Mouse (Mus musculus) 3134 (cell line): ENCODE measurements around the gene Elp5.

Experiments
- DNase-seq: peaks from one replicate; pipeline ENCODE4 v3.0.0-alpha.2; 2011; ENCODE audit warnings: low spot score; ENCODE audit not compliant: insufficient read length; ENCODE audit errors: extremely low read depth

Gene Elp5

DNA sequence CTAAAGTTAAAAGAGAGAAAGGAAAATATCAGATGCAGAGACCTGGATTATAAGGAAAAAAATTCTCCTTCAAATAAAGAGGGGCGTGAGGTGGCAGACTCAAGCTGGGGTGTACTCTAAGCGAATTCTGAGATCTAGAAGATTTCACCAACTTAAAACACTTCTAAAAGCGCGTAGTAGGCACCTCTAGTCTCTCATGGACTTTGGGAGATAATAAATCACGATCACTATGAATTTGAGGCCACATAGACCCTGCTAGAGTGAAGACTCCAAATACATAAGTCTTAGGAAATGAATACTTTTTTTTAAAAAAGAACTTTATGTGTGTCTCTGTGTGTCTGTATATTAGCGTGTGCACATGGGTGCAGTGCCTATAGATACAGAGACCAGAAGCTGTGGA is 33.4 kb upstream of the Elp5 start:
- DNase-seq, result no peak

- peak; percentile 85 for DNase-seq
Observed at GRCm38 (mm10) chr11:70014880-70015558, 32.7 kb upstream of the Elp5 start, which contains the start of gene Acadvl. TSS of gene Acadvl (minus strand) at chr11:70015411.

DNA sequence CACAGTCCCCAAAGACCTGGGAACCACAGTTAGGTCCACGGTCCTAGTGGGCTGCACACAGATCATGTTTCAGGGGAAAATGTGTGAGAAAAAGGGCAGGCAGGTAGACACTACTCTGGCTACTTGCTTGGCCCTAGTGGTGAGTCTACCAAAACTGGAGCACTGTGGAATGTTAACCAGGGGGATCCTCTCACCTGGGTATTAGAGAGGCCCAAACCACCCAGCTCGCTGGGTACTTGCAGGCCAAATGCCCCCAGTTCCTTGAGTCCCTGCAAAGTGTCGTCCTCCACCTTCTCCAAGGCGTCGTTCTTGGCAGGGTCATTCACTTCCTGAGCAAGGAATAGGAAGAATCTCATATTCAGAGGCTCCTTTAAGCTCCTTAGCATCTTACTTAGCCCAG is 31.7 kb upstream of the Elp5 start:
- DNase-seq, result no peak

DNA sequence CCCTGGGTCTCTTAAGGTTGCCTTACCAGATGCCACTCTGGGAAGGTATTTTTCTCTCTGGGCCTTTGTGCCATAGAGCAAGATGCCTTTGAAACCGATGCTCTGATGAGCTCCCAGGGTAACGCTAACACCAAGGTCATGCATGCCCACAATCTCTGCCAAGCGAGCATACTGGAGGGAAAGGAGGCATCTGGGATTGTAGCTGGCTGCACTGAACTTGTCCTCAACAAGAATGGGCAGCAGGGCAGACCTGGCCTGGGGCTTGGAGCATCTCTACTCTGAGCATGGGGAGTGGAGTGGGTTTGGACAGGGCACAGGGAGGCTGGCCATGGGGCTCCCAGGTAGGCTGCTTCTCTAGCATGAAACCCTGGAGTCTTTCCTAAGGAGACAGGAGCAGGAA is 31.1 kb upstream of the Elp5 start:
- DNase-seq, result no peak

DNA sequence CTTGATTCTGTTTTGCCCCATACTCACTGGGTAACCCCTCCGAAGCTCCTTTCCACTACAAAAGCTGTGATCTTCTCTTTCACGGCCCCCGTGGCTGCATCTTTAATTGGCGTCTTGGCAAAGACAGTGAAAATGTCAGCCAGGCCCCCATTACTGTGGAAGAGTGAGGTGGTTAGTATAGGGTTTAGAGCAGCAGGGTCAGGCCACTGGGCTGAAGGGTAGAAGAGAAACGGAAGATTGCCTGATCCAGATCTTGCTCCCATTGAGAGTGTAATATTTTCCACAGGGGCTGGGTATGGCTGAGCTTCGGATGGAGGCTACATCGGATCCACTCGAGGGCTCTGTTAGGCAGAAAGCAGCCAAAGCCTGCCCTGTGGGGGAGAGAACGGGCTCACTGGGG is 30.6 kb upstream of the Elp5 start:
- no peak for DNase-seq

GRCm38 (mm10) chr11:70010961-70011360 is 28.6 kb upstream of the Elp5 start:
- DNase-seq, result no peak

DNA sequence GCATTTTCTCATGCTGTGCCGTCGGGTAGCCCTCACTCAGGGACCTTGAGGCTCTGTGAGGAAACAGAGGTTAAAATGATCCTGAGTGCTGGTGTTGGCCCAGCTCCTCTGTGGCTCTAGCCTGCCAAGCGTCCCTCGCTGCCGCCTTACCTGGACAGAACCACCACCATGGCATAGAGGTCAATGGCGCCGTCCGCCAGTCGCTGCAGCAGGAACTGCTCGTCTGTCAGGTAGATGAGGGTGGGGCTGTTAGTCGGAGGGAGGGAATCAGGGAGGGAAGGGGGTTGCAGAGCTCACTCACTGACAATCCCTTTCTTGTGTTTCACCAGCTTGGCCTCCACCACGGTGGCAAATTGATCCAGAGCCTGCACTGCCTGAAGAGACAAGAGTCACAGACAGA is 28.2 kb upstream of the Elp5 start:
- DNase-seq, result no peak

DNA sequence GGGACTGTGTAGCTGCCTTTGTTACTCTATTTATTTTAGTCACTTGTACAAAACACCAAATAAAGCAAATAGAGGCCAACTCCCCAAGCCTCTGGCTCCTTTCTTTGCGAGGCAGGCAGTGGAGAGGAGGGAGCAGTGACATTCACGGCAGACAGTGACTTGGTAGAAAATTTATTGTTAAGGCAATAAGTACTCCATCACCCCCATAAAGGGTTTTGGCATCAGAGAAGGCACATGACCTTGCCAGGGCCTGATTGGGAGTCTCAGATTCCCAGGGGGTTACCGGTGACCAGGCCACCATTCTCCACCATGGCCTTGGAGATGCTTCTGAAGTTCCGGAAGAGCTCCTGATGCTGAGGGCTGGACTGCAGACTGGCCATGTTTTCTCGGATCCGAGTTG is 27.7 kb upstream of the Elp5 start:
- no peak for DNase-seq

- no peak for DNase-seq
Observed at GRCm38 (mm10) chr11:70005521-70005920, 23.2 kb upstream of the Elp5 start.

GRCm38 (mm10) chr11:70002471-70002870 is 20.2 kb upstream of the Elp5 start:
- no peak for DNase-seq

GRCm38 (mm10) chr11:70001865-70002264 is 19.5 kb upstream of the Elp5 start:
- DNase-seq, result peak; percentile 52

DNA sequence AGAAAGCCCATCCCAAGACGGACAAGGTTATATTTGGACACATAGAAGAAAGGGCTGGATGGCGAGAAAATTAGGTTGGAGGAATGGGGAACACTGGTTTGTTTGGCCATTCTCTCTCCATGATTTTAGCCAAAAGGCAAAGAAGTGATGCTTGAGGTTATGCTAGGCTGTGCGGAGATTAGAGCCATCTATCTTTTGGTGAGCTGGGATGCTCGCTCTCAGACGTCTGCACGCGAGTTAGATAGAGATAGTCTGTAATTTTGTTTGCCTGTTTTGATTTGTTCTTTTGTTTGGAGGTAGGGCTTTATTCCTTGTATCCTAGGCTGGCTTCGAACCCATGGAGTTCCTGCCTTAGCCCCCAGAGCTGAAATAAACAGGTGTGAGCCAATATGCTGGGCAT is 18.8 kb upstream of the Elp5 start:
- DNase-seq, result no peak

DNA sequence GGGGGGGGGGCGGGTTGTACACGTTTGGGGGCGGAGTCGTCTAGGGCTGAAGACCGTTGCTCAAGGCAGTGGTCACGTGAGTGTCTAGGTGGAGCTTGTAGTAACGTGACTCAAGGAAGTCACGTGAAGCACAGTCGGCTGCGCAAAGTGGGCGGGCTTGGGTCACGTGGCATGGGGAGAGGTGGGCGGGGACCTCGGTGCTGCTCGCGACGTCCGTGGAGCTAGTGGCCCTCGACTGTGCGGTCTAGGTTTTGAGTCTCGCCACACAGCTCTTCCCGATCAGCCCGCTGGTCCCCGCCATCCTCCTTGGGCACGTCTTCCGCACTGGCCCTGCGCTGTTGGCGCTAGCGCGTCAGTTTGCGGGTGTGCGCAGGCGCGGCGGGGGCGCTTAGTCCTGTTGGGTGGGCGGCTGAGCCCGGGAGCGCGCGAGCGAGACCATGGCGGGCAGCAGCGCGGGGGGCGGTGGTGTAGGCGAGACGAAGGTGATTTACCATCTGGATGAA is 18.1 kb upstream of the Elp5 start, which contains the start of gene Dvl2:
Gene Dvl2 (plus strand): TSS at position 200 of the 503 bp plus-strand sequence.
- peak; percentile 100 for DNase-seq

- DNase-seq, result no peak
Observed at GRCm38 (mm10) chr11:69999666-70000065, 17.3 kb upstream of the Elp5 start.

DNA sequence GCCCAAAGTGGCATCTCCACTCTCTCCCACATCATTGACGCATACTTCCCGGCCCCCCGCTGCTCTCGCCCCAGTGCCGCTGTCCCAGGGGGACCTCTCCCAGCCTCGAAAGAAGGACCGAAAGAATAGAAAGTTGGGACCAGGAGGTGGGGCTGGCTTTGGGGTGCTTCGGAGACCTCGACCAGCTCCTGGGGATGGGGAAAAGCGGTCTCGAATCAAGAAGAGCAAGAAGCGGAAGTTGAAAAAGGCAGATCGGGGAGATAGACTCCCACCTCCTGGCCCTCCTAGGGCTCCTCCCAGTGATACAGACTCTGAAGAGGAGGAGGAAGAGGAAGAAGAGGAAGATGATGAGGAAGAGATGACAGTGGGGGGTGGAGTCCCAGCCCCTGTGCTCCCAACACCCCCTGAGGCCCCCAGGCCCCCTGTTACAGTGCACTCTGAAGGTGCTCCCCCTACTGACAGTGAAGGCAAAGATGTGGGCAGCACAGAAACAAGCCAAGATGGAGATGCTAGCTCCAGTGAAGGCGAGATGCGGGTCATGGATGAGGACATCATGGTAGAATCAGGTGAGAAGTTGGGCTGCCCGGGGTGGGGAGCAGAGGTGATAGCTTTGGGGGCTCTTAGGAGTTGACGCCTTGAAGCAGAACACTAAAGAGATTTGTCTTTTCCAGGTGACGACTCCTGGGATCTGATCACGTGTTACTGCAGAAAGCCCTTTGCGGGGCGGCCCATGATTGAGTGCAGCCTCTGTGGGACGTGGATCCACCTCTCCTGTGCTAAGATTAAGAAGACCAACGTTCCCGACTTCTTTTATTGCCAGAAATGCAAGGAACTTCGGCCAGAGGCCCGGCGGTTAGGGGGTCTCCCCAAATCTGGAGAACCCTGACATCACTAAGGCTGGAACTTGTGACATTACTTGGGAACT is 16.5 kb upstream of the Elp5 start:
- no peak for DNase-seq

GRCm38 (mm10) chr11:69997070-69997509 is 14.8 kb upstream of the Elp5 start:
- DNase-seq, result peak; percentile 84

GRCm38 (mm10) chr11:69996161-69997061 is 14.1 kb upstream of the Elp5 start:
- DNase-seq, result peak; percentile 73

- DNase-seq, result peak; percentile 98
Observed at GRCm38 (mm10) chr11:69995391-69995960, 13.2 kb upstream of the Elp5 start, which contains the start of gene Phf23. TSS of gene Phf23 (plus strand) at chr11:69995777.

DNA sequence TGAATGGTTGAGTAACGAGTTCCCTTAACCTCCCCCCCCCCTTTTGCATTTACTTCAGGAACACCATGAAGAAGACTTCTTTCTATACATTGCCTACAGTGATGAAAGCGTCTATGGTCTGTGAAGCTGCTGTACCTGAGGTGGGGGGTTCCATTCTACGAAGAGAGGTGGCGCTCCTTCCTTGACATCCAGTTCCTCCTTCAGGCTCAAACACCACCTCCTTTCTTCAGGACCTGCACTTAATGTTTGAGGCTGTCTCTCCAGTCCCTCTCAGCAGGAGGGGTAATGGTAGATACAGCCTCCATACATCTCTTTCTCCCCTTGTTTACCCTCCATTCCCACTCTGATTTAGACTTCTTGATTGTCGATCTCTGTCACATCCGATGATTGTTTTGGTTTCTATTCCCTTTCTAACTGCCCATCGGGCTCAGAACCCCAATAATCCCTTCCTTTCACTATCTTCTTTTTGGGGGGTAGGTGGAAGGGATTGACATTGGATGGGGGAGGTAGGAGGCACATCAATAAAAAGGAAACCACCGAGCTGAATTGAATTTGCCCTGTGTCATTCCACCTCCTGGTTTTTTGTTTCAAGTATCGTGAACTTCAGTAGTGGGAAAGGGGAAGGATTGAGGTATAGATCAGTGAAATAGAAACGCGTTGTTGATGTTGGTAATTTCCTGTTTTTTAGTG is 12.2 kb upstream of the Elp5 start:
- DNase-seq, result no peak

- DNase-seq, result no peak
Observed at GRCm38 (mm10) chr11:69992932-69993331, 10.6 kb upstream of the Elp5 start.
